Mouse (Mus musculus) ES-E14 (cell line): ENCODE measurements at regions not wholly inside any gene's neighbourhood (a gene's known extent, or its start where the extent isn't known, plus 50 kb on each side); places are given as distances from the start of the nearest gene placed in this dataset.

ENCODE experiments used
- CHD2 ChIP-seq: IDR thresholded peaks from 2 replicates; pipeline ENCODE4 v1.6.1; 2014; ENCODE audit warnings: mild to moderate bottlenecking, low read depth, low read length, inconsistent platforms
- HCFC1 ChIP-seq: IDR thresholded peaks from 2 replicates; pipeline ENCODE4 v1.6.1; 2012; ENCODE audit warnings: low read length, inconsistent platforms, borderline replicate concordance; ENCODE audit not compliant: insufficient read depth
- ZC3H11A ChIP-seq: IDR thresholded peaks from 2 replicates; pipeline ENCODE4 v1.6.1; 2012; ENCODE audit warnings: low read depth, mild to moderate bottlenecking, inconsistent platforms, low read length, borderline replicate concordance

DNA sequence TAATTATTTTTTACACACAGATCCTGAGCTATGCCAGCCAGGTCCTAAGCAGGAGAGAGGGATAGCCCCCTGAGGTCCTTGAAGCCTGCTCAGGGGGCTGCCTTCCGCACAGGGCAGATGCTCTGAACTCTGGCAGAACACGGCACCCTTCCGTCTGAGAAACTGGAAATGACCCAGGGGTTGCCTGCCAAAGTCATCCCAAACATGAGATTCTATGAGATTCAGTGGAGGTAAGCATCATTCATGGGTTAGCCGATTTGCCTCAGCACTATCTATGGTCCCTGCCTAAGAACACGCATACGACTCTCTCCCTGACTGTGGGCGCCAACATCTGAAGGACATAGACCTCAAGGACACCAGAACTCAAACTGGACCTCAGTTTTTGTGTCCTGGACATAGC lies 152.8 kb downstream of the Bcl11b start:
- TF ChIP-seq HCFC1, result no peak
- no peak for TF ChIP-seq ZC3H11A
- TF ChIP-seq CHD2, result no peak
